Mouse (Mus musculus): ENCODE measurements around the gene Elf1. TPM values are rescaled to one million over a fixed set of nuclear protein-coding genes. Genes with fewer than 3 reads are reported as not detected.

The Elf1 gene
- polyA plus RNA-seq, 1 experiment from 2014 or later: 9.2 TPM

- no peaks in the 10 kb centered on the region for H3K27me3 ChIP-seq
- no peak overlapping the region for H3K4me3 ChIP-seq
- no peak overlapping the region for H3K4me2 ChIP-seq (replicated peaks)
- H3K9me3 ChIP-seq: 0 out of 2 replicates have a peak, but pooled peaks cover 4% of the 10 kb centered on the region
- no peaks in the 10 kb centered on the region for H3K4me1 ChIP-seq
- ATAC-seq (ENCODE audit: low FRiP score, low read depth): no peak
- no peak overlapping the region for H3K9ac ChIP-seq
- H3K36me3 ChIP-seq: no peaks in the 10 kb centered on the region
- 71% methylated on average over 7 of the region's 7 CpGs for WGBS
- H3K27ac ChIP-seq: no peak overlapping the region
These were observed 68.3 kb downstream of the Elf1 start for GRCm38 (mm10) chr14:79549343-79549742.

- WGBS: 79% methylated on average over 2 of the region's 2 CpGs
- ATAC-seq (ENCODE audit: low FRiP score, low read depth): no peak
- no peak overlapping the region for H3K27ac ChIP-seq
- H3K36me3 ChIP-seq: no peaks in the 10 kb centered on the region
- 0 out of 2 replicates have a peak, but pooled peaks cover 4% of the 10 kb centered on the region for H3K9me3 ChIP-seq
- H3K4me1 ChIP-seq: no peaks in the 10 kb centered on the region
- H3K27me3 ChIP-seq: no peaks in the 10 kb centered on the region
- no peak overlapping the region for H3K4me2 ChIP-seq (replicated peaks)
- H3K9ac ChIP-seq: no peak overlapping the region
- H3K4me3 ChIP-seq: no peak overlapping the region
These were observed 70.9 kb downstream of the Elf1 start for GRCm38 (mm10) chr14:79551929-79552328.

- WGBS: 91% methylated on average over 1 of the region's 1 CpGs
- no peak for ATAC-seq (ENCODE audit: low FRiP score, low read depth)
- H3K4me1 ChIP-seq: no peaks in the 10 kb centered on the region
- no peaks in the 10 kb centered on the region for H3K36me3 ChIP-seq
- no peak overlapping the region for H3K27ac ChIP-seq
- 0 out of 2 replicates have a peak, but pooled peaks cover 4% of the 10 kb centered on the region for H3K9me3 ChIP-seq
- H3K4me2 ChIP-seq (replicated peaks): no peak overlapping the region
- no peak overlapping the region for H3K4me3 ChIP-seq
- no peaks in the 10 kb centered on the region for H3K27me3 ChIP-seq
- H3K9ac ChIP-seq: no peak overlapping the region
These were observed 71.9 kb downstream of the Elf1 start for GRCm38 (mm10) chr14:79552854-79553253.

GRCm38 (mm10) chr14:79557796-79558195 is 76.8 kb downstream of the Elf1 start:
- H3K36me3 ChIP-seq: peaks cover 12% of the 10 kb centered on the region
- no peak overlapping the region for H3K4me2 ChIP-seq (replicated peaks)
- no peak overlapping the region for H3K9ac ChIP-seq
- no peak overlapping the region for H3K27ac ChIP-seq
- ATAC-seq (ENCODE audit: low FRiP score, low read depth): no peak
- no peak overlapping the region for H3K4me3 ChIP-seq
- WGBS: 79% methylated on average over 1 of the region's 1 CpGs
- no peaks in the 10 kb centered on the region for H3K4me1 ChIP-seq
- H3K9me3 ChIP-seq: 0 out of 2 replicates have a peak, but pooled peaks cover 4% of the 10 kb centered on the region
- H3K27me3 ChIP-seq: no peaks in the 10 kb centered on the region

- 17% methylated on average over 5 of the region's 5 CpGs for WGBS
These were observed 81.8 kb downstream of the Elf1 start for GRCm38 (mm10) chr14:79562745-79563144.

GRCm38 (mm10) chr14:79564784-79565183 is 83.8 kb downstream of the Elf1 start:
- peaks cover 29% of the 10 kb centered on the region for H3K36me3 ChIP-seq
- ATAC-seq (ENCODE audit: low FRiP score, low read depth): no peak
- 65% methylated on average over 6 of the region's 6 CpGs for WGBS
- no peaks in the 10 kb centered on the region for H3K9me3 ChIP-seq
- H3K4me1 ChIP-seq: no peaks in the 10 kb centered on the region
- no peak overlapping the region for H3K4me2 ChIP-seq (replicated peaks)
- H3K9ac ChIP-seq: no peak overlapping the region
- no peak overlapping the region for H3K4me3 ChIP-seq
- H3K27ac ChIP-seq: no peak overlapping the region
- H3K27me3 ChIP-seq: no peaks in the 10 kb centered on the region

More at GRCm38 (mm10) chr14:79562745-79563144, 81.8 kb downstream of the Elf1 start:
- Histone ChIP-seq H3K27me3 (no peaks in the 10 kb centered on the region), H3K9me3 (no peaks in the 10 kb centered on the region), H3K4me1 (no peaks in the 10 kb centered on the region), H3K4me3 (no peak overlapping the region), H3K9ac (no peak overlapping the region), H3K4me2 (replicated peaks) (no peak overlapping the region), H3K36me3 (peaks cover 16% of the 10 kb centered on the region), H3K27ac (no peak overlapping the region)
- ATAC-seq (ENCODE audit: low FRiP score, low read depth): no peak

GRCm38 (mm10) chr14:79573482-79574191 is 92.6 kb downstream of the Elf1 start:
- no peak for ATAC-seq (ENCODE audit: low FRiP score, low read depth)
- Histone ChIP-seq H3K9ac (no peak overlapping the region), H3K36me3 (peaks cover 28% of the 10 kb centered on the region), H3K9me3 (no peaks in the 10 kb centered on the region), H3K27me3 (no peaks in the 10 kb centered on the region), H3K4me2 (replicated peaks) (no peak overlapping the region), H3K4me1 (no peaks in the 10 kb centered on the region), H3K27ac (no peak overlapping the region), H3K4me3 (no peak overlapping the region)
- 89% methylated on average over 13 of the region's 13 CpGs for WGBS

GRCm38 (mm10) chr14:79574361-79574760 is 93.4 kb downstream of the Elf1 start:
- Histone ChIP-seq H3K9me3 (no peaks in the 10 kb centered on the region), H3K36me3 (peaks cover 23% of the 10 kb centered on the region), H3K4me3 (no peak overlapping the region), H3K9ac (no peak overlapping the region), H3K4me2 (replicated peaks) (no peak overlapping the region), H3K27me3 (no peaks in the 10 kb centered on the region), H3K27ac (no peak overlapping the region), H3K4me1 (no peaks in the 10 kb centered on the region)
- ATAC-seq (ENCODE audit: low FRiP score, low read depth): no peak
- 79% methylated on average over 1 of the region's 1 CpGs for WGBS

GRCm38 (mm10) chr14:79583526-79584245 is 102.7 kb downstream of the Elf1 start:
- peaks cover 11% of the 10 kb centered on the region for H3K4me1 ChIP-seq
- ATAC-seq (ENCODE audit: low FRiP score, low read depth): no peak

GRCm38 (mm10) chr14:79586499-79587138 is 105.6 kb downstream of the Elf1 start:
- peak overlapping the region; percentile 76 for H3K9ac ChIP-seq
- WGBS: 34% methylated on average over 16 of the region's 16 CpGs
- H3K36me3 ChIP-seq: peaks cover 4% of the 10 kb centered on the region; the same call in 1 of the 2 replicates
- H3K4me3 ChIP-seq: peak overlapping the region; percentile 71
- H3K4me2 ChIP-seq (replicated peaks): peak overlapping the region; percentile 84
- peaks cover 20% of the 10 kb centered on the region for H3K4me1 ChIP-seq
- H3K9me3 ChIP-seq: no peaks in the 10 kb centered on the region
- no peak for ATAC-seq (ENCODE audit: low FRiP score, low read depth)
- peak overlapping the region; percentile 95 for H3K27ac ChIP-seq
- H3K27me3 ChIP-seq: no peaks in the 10 kb centered on the region

More at GRCm38 (mm10) chr14:79583526-79584245, 102.7 kb downstream of the Elf1 start:
- Histone ChIP-seq H3K27me3 (no peaks in the 10 kb centered on the region), H3K9me3 (no peaks in the 10 kb centered on the region), H3K36me3 (peaks cover 14% of the 10 kb centered on the region; the same call in 1 of the 2 replicates), H3K4me3 (no peak overlapping the region), H3K27ac (no peak overlapping the region), H3K4me2 (replicated peaks) (no peak overlapping the region), H3K9ac (no peak overlapping the region)
- WGBS: 74% methylated on average over 5 of the region's 5 CpGs

GRCm38 (mm10) chr14:79587139-79587851 is 106.3 kb downstream of the Elf1 start, which contains the start of gene Sugt1:
Gene Sugt1 (plus strand): TSS chr14:79587691.
- H3K9me3 ChIP-seq: no peaks in the 10 kb centered on the region
- WGBS: under 1% methylated on average over 60 of the region's 60 CpGs

More at GRCm38 (mm10) chr14:79587139-79587851, 106.3 kb downstream of the Elf1 start, which contains the start of gene Sugt1:
- peak within 1 kb of the TSS; percentile 95 for H3K27ac ChIP-seq
- peaks cover 7% of the 10 kb centered on the region for H3K36me3 ChIP-seq
- peak; percentile 99 for ATAC-seq (ENCODE audit: low FRiP score, low read depth)
- H3K4me1 ChIP-seq: peaks cover 20% of the 10 kb centered on the region
- H3K27me3 ChIP-seq: no peaks in the 10 kb centered on the region
- H3K4me3 ChIP-seq: peak within 1 kb of the TSS; percentile 71
- H3K4me2 ChIP-seq (replicated peaks): peak within 1 kb of the TSS; percentile 84
- peak within 1 kb of the TSS; percentile 76 for H3K9ac ChIP-seq

Measured in limb, embryonic 13.5 days (tissue).